Mouse (Mus musculus): ENCODE data around the gene Akap8l. TPM values are rescaled to one million over a fixed set of nuclear protein-coding genes. Genes with fewer than 3 reads are reported as not detected.

The Akap8l gene
- total and polyA plus RNA-seq, 3 experiments = 40.0 to 63.8 TPM; not detected in 1

- Histone ChIP-seq H3K27me3 (ENCODE audit: control insufficient read depth in 1 of 2, insufficient read depth in 2 of 2, low read length in 2 of 2) (no peaks in the 10 kb centered on the region), H3K27ac (ENCODE audit: control insufficient read depth, low read depth, low read length) (no peak overlapping the region), H3K9ac (ENCODE audit: control insufficient read depth, low read depth, low read length, poor library complexity, severe bottlenecking) (no peak overlapping the region), H3K4me1 (ENCODE audit: control insufficient read depth in 1 of 2, insufficient read depth in 2 of 2, low read length in 2 of 2) (no peaks in the 10 kb centered on the region), H3K79me2 (ENCODE audit: control insufficient read depth, insufficient read depth, low read length, poor library complexity) (no peaks in the 10 kb centered on the region), H3K36me3 (ENCODE audit: control insufficient read depth in 1 of 2, insufficient read depth in 2 of 2, low read length in 2 of 2) (no peaks in the 10 kb centered on the region), H3K9me3 (replicated peaks; ENCODE audit: insufficient read depth, low read length) (no peaks in the 10 kb centered on the region), H3K4me3 (ENCODE audit: control insufficient read depth in 1 of 2, insufficient read depth in 1 of 2, low read depth in 2 of 2, low read length in 2 of 2) (no peak overlapping the region)
- DNase-seq (ENCODE audit: low read depth, low spot score) = no peak
- TF ChIP-seq USF1 (IDR thresholded peaks at IDR 0.05; ENCODE audit: low read depth, low read length) = no peak
- no peak for TF ChIP-seq RCOR1 (IDR thresholded peaks at IDR 0.05; ENCODE audit: low read depth, low read length)
- TF ChIP-seq CTCF (IDR thresholded peaks at IDR 0.05 in 2 of 3, conservative IDR thresholded peaks at IDR 0.05 in 1 of 3; ENCODE audit: control insufficient read depth in 1 of 3, insufficient read depth in 1 of 3, low read depth in 2 of 3, low read length in 3 of 3, poor library complexity in 1 of 3, severe bottlenecking in 1 of 3) = peak; percentile 8 to 26 (median 26); a peak in 3 of 6 replicates
Measured at GRCm38 (mm10) chr17:32298125-32298524, 52.3 kb downstream of the Akap8l start.

GRCm38 (mm10) chr17:32295901-32296300 is 54.5 kb downstream of the Akap8l start:
- Histone ChIP-seq H3K9me3 (replicated peaks; ENCODE audit: insufficient read depth, low read length) (no peaks in the 10 kb centered on the region), H3K9ac (ENCODE audit: control insufficient read depth, low read depth, low read length, poor library complexity, severe bottlenecking) (no peak overlapping the region), H3K4me1 (ENCODE audit: control insufficient read depth in 1 of 2, insufficient read depth in 2 of 2, low read length in 2 of 2) (no peaks in the 10 kb centered on the region), H3K27ac (ENCODE audit: control insufficient read depth, low read depth, low read length) (no peak overlapping the region), H3K4me3 (ENCODE audit: control insufficient read depth in 1 of 2, insufficient read depth in 1 of 2, low read depth in 2 of 2, low read length in 2 of 2) (no peak overlapping the region), H3K36me3 (ENCODE audit: control insufficient read depth in 1 of 2, insufficient read depth in 2 of 2, low read length in 2 of 2) (no peaks in the 10 kb centered on the region), H3K27me3 (ENCODE audit: control insufficient read depth in 1 of 2, insufficient read depth in 2 of 2, low read length in 2 of 2) (no peaks in the 10 kb centered on the region), H3K79me2 (ENCODE audit: control insufficient read depth, insufficient read depth, low read length, poor library complexity) (no peaks in the 10 kb centered on the region)
- DNase-seq (ENCODE audit: low read depth, low spot score) = no peak
- no peak for TF ChIP-seq TBP (IDR thresholded peaks at IDR 0.05; ENCODE audit: low read depth, low read length)
- no peak for TF ChIP-seq ZMIZ1 (IDR thresholded peaks at IDR 0.05; ENCODE audit: low read depth, low read length)
- no peak for TF ChIP-seq ZKSCAN1 (IDR thresholded peaks at IDR 0.05; ENCODE audit: low read depth, low read length)
- no peak for TF ChIP-seq JUND (IDR thresholded peaks at IDR 0.05; ENCODE audit: low read depth, low read length)
- TF ChIP-seq RCOR1 (IDR thresholded peaks at IDR 0.05; ENCODE audit: low read depth, low read length) = no peak
- TF ChIP-seq MAZ (IDR thresholded peaks at IDR 0.05; ENCODE audit: low read depth, low read length) = no peak
- TF ChIP-seq SMC3 (IDR thresholded peaks at IDR 0.05; ENCODE audit: low read depth, low read length) = no peak
- TF ChIP-seq KAT2A (conservative IDR thresholded peaks at IDR 0.05; ENCODE audit: low read depth, low read length) = no peak
- TF ChIP-seq SIN3A (IDR thresholded peaks at IDR 0.05; ENCODE audit: low read length) = no peak

- no peaks in the 10 kb centered on the region for H3K27me3 ChIP-seq (ENCODE audit: control insufficient read depth in 1 of 2, insufficient read depth in 2 of 2, low read length in 2 of 2)
- no peaks in the 10 kb centered on the region for H3K9me3 ChIP-seq (replicated peaks; ENCODE audit: insufficient read depth, low read length)
- no peaks in the 10 kb centered on the region for H3K4me1 ChIP-seq (ENCODE audit: control insufficient read depth in 1 of 2, insufficient read depth in 2 of 2, low read length in 2 of 2)
- no peaks in the 10 kb centered on the region for H3K36me3 ChIP-seq (ENCODE audit: control insufficient read depth in 1 of 2, insufficient read depth in 2 of 2, low read length in 2 of 2)
- no peak overlapping the region for H3K27ac ChIP-seq (ENCODE audit: control insufficient read depth, low read depth, low read length)
- TF ChIP-seq MAFK (IDR thresholded peaks at IDR 0.05; ENCODE audit: borderline replicate concordance, low read depth, low read length) (peak; percentile 97), HCFC1 (IDR thresholded peaks at IDR 0.05; ENCODE audit: low read depth, low read length) (no peak), GABPA (IDR thresholded peaks at IDR 0.05; ENCODE audit: low read depth, low read length) (no peak)
- no peak overlapping the region for H3K9ac ChIP-seq (ENCODE audit: control insufficient read depth, low read depth, low read length, poor library complexity, severe bottlenecking)
- no peak overlapping the region for H3K4me3 ChIP-seq (ENCODE audit: control insufficient read depth in 1 of 2, insufficient read depth in 1 of 2, low read depth in 2 of 2, low read length in 2 of 2)
- no peaks in the 10 kb centered on the region for H3K79me2 ChIP-seq (ENCODE audit: control insufficient read depth, insufficient read depth, low read length, poor library complexity)
- no peak for DNase-seq (ENCODE audit: low read depth, low spot score)
Measured at GRCm38 (mm10) chr17:32295160-32295559, 55.2 kb downstream of the Akap8l start.
